Mouse (Mus musculus) megakaryocyte, embryonic 14.5 days (primary cell): ENCODE results near the gene Robo1.

ENCODE experiments used
- FLI1 ChIP-seq: IDR thresholded peaks from 2 replicates; pipeline ENCODE4 v1.6.1; 2012; ENCODE audit warnings: low read length, inconsistent platforms, mixed read lengths
- GATA1 ChIP-seq: IDR thresholded peaks from 3 replicates; pipeline ENCODE4 v1.6.1; 2012; ENCODE audit warnings: mixed read lengths, low read length, inconsistent platforms, borderline replicate concordance

- TF ChIP-seq GATA1: no peak
- no peak for TF ChIP-seq FLI1
Measured at GRCm38 (mm10) chr16:72605066-72605465, 297.0 kb downstream of the Robo1 start.
